Mouse (Mus musculus) stomach, embryonic 16.5 days (tissue): Measurements from ENCODE around the gene Sod1. TPM values are rescaled to one million over a fixed set of nuclear protein-coding genes. Genes with fewer than 3 reads are reported as not detected.

Experiments used
- ATAC-seq: fragments of 200-750 bp; cut with Nextera tagmentation; 2 replicates; pipeline ENCODE4 v1.8.0; 2017; ENCODE audit warnings: moderate number of reproducible peaks, moderate TSS enrichment; ENCODE audit not compliant: insufficient read depth, low FRiP score
- H3K27ac ChIP-seq: fragments of 300-500 bp; sonication (generic); 2 replicates; pipeline ENCODE4 v1.5.1; 2014; ENCODE audit warnings: low read length
- H3K27me3 ChIP-seq: fragments of 300-500 bp; sonication (generic); 2 replicates; pipeline ENCODE4 v1.6.1; 2014; ENCODE audit warnings: low read length, control low read depth, mixed read lengths; ENCODE audit not compliant: control insufficient read depth, insufficient read depth
- H3K36me3 ChIP-seq: fragments of 300-500 bp; sonication (generic); 2 replicates; pipeline ENCODE4 v1.6.1; 2014; ENCODE audit warnings: low read length; ENCODE audit not compliant: control insufficient read depth, insufficient read depth
- H3K4me1 ChIP-seq: fragments of 300-500 bp; sonication (generic); 2 replicates; pipeline ENCODE4 v1.6.1; 2014; ENCODE audit warnings: low read length, control low read depth, mixed read lengths; ENCODE audit not compliant: control insufficient read depth, insufficient read depth
- H3K4me2 ChIP-seq: fragments of 300-500 bp; sonication (generic); 2 replicates; pipeline ENCODE4 v1.6.1; 2014; ENCODE audit warnings: low read depth, low read length, mixed read lengths
- H3K4me3 ChIP-seq: fragments of 300-500 bp; sonication (generic); replicated peaks from 2 replicates; pipeline ENCODE4 v1.5.1; 2014; ENCODE audit warnings: mild to moderate bottlenecking, low read length
- H3K9ac ChIP-seq: fragments of 300-500 bp; sonication (generic); 2 replicates; pipeline ENCODE4 v1.6.1; 2014; ENCODE audit warnings: low read length
- H3K9me3 ChIP-seq: fragments of 300-500 bp; sonication (generic); replicated peaks from 2 replicates; pipeline ENCODE4 v1.6.1; 2016; ENCODE audit warnings: low read length, control low read depth; ENCODE audit not compliant: control insufficient read depth
- WGBS: fragments of 180-500 bp; shearing (Covaris S2); extraction: QIAGEN DNeasy Blood & Tissue Kit; methylation state at CpG from one replicate; pipeline ENCODE4 v1.1.7; 2014; 5-methylcytosine and 5-hydroxymethylcytosine counted together
- polyA plus RNA-seq: library from polyadenylated mRNA; unstranded; fragments of >200 nt; fragmentation: Nextera tagmentation; extraction: Ambion mirVana; gene quantifications from 2 replicates; pipeline ENCODE4 v1.2.1, GENCODE M21; 2015

Gene Sod1
- polyA plus RNA-seq, 1 experiment from 2014 or later: 1,059 TPM

DNA sequence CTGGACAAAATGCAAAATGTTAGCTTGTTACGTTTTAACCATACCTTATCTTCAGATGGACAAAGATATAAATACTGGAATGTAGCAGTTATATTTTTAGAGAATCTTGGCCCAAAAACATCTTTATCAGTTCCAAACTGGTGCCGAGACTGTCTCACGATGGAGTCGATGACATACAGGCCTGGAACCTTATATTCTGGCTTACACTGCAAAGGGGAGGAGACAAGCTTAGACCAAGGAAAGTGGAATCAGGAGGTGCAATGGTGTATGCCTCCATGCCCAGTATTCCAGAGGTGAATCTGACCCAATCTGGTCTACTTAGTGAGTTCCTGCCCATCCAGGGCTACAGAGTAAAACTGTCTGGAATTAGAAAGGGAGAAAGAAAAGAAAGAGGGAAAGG, 39.5 kb downstream of the Sod1 start:
- no peaks in the 10 kb centered on the region for H3K9me3 ChIP-seq
- no peak overlapping the region for H3K9ac ChIP-seq
- ATAC-seq: no peak
- H3K27ac ChIP-seq: no peak overlapping the region
- H3K4me2 ChIP-seq: no peak overlapping the region
- no peaks in the 10 kb centered on the region for H3K27me3 ChIP-seq
- 81% methylated on average over 4 of the region's 4 CpGs for WGBS
- no peak overlapping the region for H3K4me3 ChIP-seq
- peaks cover 7% of the 10 kb centered on the region; the same call in 1 of the 2 replicates for H3K36me3 ChIP-seq
- H3K4me1 ChIP-seq: no peaks in the 10 kb centered on the region

DNA sequence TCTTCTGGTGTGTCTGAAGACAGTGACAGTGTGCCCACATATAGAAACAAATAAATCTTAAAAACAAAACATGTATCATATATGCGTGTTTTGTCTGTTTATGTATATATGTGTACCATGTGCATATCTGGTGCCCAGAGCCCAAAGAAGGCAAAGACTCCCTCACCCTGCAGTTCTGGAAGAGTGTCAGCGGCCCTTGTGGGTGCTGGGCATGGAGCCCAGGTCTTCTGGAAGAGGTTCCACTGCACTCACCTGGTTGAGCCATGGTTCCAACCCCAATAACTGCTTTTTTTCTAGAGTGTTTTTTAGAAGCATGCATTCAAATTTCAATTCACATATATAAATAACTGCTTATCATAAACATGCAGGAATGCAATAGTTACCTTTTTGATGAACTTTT, 41.2 kb downstream of the Sod1 start:
- Histone ChIP-seq H3K4me1 (0 out of 2 replicates have a peak, but pooled peaks cover 3% of the 10 kb centered on the region), H3K4me3 (no peak overlapping the region), H3K4me2 (no peak overlapping the region), H3K9ac (no peak overlapping the region), H3K27ac (no peak overlapping the region), H3K9me3 (no peaks in the 10 kb centered on the region), H3K36me3 (peaks cover 7% of the 10 kb centered on the region; the same call in 1 of the 2 replicates), H3K27me3 (no peaks in the 10 kb centered on the region)
- no peak for ATAC-seq
- WGBS: 93% methylated on average over 2 of the region's 2 CpGs

DNA sequence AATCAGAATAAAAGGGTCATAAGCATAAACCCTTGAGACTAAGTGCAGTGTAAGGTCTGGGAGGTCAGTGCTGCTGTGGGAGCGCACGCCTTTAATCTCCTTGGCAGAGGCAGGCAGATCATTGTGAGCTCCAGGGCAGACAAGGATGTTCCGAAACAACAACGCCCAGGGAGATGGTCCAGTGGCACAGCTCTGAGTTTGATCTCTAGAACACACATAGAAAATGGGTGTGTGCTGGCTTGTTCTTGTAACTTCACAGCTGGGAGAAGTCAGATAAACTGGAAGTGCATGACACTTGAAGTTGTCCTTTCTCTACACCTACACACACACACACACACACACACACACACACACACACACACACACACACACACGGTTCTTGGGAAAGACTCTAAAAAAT, 43.5 kb downstream of the Sod1 start:
- H3K4me1 ChIP-seq: 0 out of 2 replicates have a peak, but pooled peaks cover 3% of the 10 kb centered on the region
- no peak overlapping the region for H3K27ac ChIP-seq
- no peak overlapping the region for H3K9ac ChIP-seq
- WGBS: 68% methylated on average over 5 of the region's 5 CpGs
- no peak overlapping the region for H3K4me3 ChIP-seq
- no peaks in the 10 kb centered on the region for H3K27me3 ChIP-seq
- ATAC-seq: no peak
- no peaks in the 10 kb centered on the region for H3K9me3 ChIP-seq
- no peak overlapping the region for H3K4me2 ChIP-seq
- no peaks in the 10 kb centered on the region; the same call in 1 of the 2 replicates for H3K36me3 ChIP-seq

DNA sequence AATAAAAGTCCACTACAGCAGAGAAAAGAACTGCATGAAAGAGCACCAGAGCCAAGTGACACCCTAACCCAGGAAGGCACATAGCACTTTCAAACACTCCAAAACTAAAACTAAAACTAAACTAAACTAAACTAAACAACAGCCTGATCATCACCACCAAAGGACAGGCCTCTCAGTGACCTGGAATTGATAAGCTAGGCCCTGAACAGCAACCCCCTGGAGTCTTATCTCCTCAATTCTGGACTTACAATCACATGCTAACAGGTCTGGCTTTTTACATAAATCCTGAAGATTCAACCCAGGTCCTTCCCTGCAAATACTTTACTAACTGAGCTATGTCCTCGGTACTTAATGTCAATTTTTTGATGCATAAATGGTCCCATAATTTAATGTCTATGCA, 44.6 kb downstream of the Sod1 start:
- H3K27ac ChIP-seq: no peak overlapping the region
- no peaks in the 10 kb centered on the region; the same call in 1 of the 2 replicates for H3K36me3 ChIP-seq
- H3K9ac ChIP-seq: no peak overlapping the region
- WGBS: 74% methylated on average over 1 of the region's 1 CpGs
- no peak overlapping the region for H3K4me2 ChIP-seq
- H3K27me3 ChIP-seq: no peaks in the 10 kb centered on the region
- no peak for ATAC-seq
- H3K9me3 ChIP-seq: no peaks in the 10 kb centered on the region
- no peak overlapping the region for H3K4me3 ChIP-seq
- H3K4me1 ChIP-seq: 0 out of 2 replicates have a peak, but pooled peaks cover 3% of the 10 kb centered on the region

DNA sequence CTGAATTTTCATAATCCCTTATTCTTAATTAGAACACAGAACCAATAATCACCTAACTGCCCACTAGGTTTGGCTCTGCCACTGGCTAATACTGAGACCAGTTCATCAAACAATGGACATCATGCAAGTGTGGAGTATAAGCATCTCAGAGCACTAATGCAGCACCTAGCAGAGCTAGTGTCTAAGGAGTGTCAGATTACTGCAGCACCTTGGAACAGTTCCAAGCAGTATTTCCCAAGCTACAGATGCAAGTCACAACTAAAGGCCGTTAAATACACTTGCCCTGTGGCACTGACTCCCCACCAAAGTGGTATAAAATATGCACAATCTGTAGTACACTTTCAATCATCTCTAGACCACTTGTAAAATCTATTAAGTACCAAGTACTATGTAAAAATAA, 46.0 kb downstream of the Sod1 start:
- Histone ChIP-seq H3K4me1 (0 out of 2 replicates have a peak, but pooled peaks cover 3% of the 10 kb centered on the region), H3K9me3 (no peaks in the 10 kb centered on the region), H3K36me3 (no peaks in the 10 kb centered on the region; the same call in 1 of the 2 replicates), H3K4me3 (no peak overlapping the region), H3K27ac (no peak overlapping the region), H3K27me3 (no peaks in the 10 kb centered on the region), H3K4me2 (no peak overlapping the region), H3K9ac (no peak overlapping the region)
- no peak for ATAC-seq
- WGBS: 17% methylated on average over 1 of the region's 1 CpGs

DNA sequence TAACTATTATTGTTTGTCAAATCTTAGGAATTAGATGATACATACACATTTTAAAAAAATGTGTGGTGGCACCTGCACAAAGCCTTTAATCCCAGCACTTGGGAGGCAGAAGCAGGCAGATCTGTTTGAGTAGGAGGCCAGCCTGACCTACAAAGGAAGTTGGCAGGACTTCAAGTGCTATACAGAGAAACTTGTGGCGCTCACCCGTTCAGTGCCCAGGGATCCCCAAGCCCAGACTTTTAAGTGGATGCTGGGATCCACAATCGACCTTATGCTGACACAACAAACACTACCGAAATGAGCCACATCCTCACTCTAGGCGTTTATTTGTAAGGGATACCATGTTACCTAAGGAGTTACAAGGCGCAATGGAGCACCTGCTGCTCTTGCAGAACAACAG, 55.0 kb downstream of the Sod1 start:
- no peaks in the 10 kb centered on the region for H3K36me3 ChIP-seq
- H3K4me1 ChIP-seq: peaks cover 4% of the 10 kb centered on the region; the same call in 1 of the 2 replicates
- no peak for ATAC-seq
- H3K27ac ChIP-seq: no peak overlapping the region
- no peak overlapping the region for H3K4me3 ChIP-seq
- H3K27me3 ChIP-seq: no peaks in the 10 kb centered on the region
- WGBS: 84% methylated on average over 6 of the region's 6 CpGs
- H3K9me3 ChIP-seq: no peaks in the 10 kb centered on the region
- H3K9ac ChIP-seq: no peak overlapping the region
- H3K4me2 ChIP-seq: no peak overlapping the region

Other genes with a start within 250 kb of the Sod1 start
- 22.6 and 24.1 TPM in 2 replicates for gene Tiam1, start 77.0 kb upstream of the Sod1 start, polyA plus RNA-seq
- 12.8 and 15.1 TPM in 2 replicates for gene Scaf4, start 63.7 kb downstream of the Sod1 start, polyA plus RNA-seq
- gene Hunk, start 165.3 kb downstream of the Sod1 start, polyA plus RNA-seq: 5.6 and 6.0 TPM in 2 replicates